Mouse (Mus musculus) stomach, embryonic 15.5 days (tissue): ENCODE data around the gene Polr2e. TPM values are rescaled to one million over a fixed set of nuclear protein-coding genes. Genes with fewer than 3 reads are reported as not detected.
"Not testable (repeated sequence)": the region's sequence is repeated elsewhere in the genome, so short reads cannot be mapped to it uniquely, and the experiment has no call there.

Source experiments
- ATAC-seq: fragments of 200-750 bp; cut with Nextera tagmentation; 2 replicates; pipeline ENCODE4 v1.8.0; 2017; ENCODE audit warnings: low read depth, moderate number of reproducible peaks, moderate TSS enrichment; ENCODE audit not compliant: insufficient read depth, low FRiP score
- H3K27ac ChIP-seq: fragments of 300-500 bp; sonication (generic); 2 replicates; pipeline ENCODE4 v1.5.1; 2015; ENCODE audit warnings: mild to moderate bottlenecking, inconsistent platforms
- H3K27me3 ChIP-seq: fragments of 300-500 bp; sonication (generic); replicated peaks from 2 replicates; pipeline ENCODE4 v1.6.1; 2015; ENCODE audit warnings: inconsistent platforms
- H3K36me3 ChIP-seq: fragments of 300-500 bp; sonication (generic); 2 replicates; pipeline ENCODE4 v1.6.1; 2015; ENCODE audit warnings: inconsistent platforms
- H3K4me1 ChIP-seq: fragments of 300-500 bp; sonication (generic); 2 replicates; pipeline ENCODE4 v1.6.1; 2015; ENCODE audit warnings: inconsistent platforms
- H3K4me2 ChIP-seq: fragments of 300-500 bp; sonication (generic); 2 replicates; pipeline ENCODE4 v1.6.1; 2015; ENCODE audit warnings: mild to moderate bottlenecking, inconsistent platforms
- H3K4me3 ChIP-seq: fragments of 300-500 bp; sonication (generic); replicated peaks from 2 replicates; pipeline ENCODE4 v1.5.1; 2015; ENCODE audit warnings: inconsistent platforms
- H3K9ac ChIP-seq: fragments of 300-500 bp; sonication (generic); 2 replicates; pipeline ENCODE4 v1.6.1; 2015; ENCODE audit warnings: inconsistent platforms
- H3K9me3 ChIP-seq: fragments of 300-500 bp; sonication (generic); 2 replicates; pipeline ENCODE4 v1.6.1; 2016; ENCODE audit warnings: inconsistent platforms
- WGBS: fragments of 180-500 bp; shearing (Covaris S2); methylation state at CpG from one replicate; pipeline ENCODE4 v1.1.7; 2015; 5-methylcytosine and 5-hydroxymethylcytosine counted together
- polyA plus RNA-seq: library from polyadenylated mRNA; unstranded; fragments of >200 nt; fragmentation: Nextera tagmentation; extraction: Ambion mirVana; gene quantifications from 2 replicates; pipeline ENCODE4 v1.2.1, GENCODE M21; 2015

The Polr2e gene
- polyA plus RNA-seq, 1 experiment from 2014 or later: 188 TPM

- no peaks in the 10 kb centered on the region for H3K9me3 ChIP-seq
- H3K4me2 ChIP-seq: no peak overlapping the region
- H3K27me3 ChIP-seq: no peaks in the 10 kb centered on the region
- H3K4me1 ChIP-seq: peaks cover 19% of the 10 kb centered on the region
- no peak overlapping the region for H3K9ac ChIP-seq
- 0 out of 2 replicates have a peak overlapping the region, but pooled peaks have one; percentile 33 for H3K27ac ChIP-seq
- no peaks in the 10 kb centered on the region for H3K36me3 ChIP-seq
- 39% methylated on average over 5 of the region's 5 CpGs for WGBS
- H3K4me3 ChIP-seq: no peak overlapping the region
- no peak for ATAC-seq
Observed at GRCm38 (mm10) chr10:80048396-80048795, 8.8 kb upstream of the Polr2e start.

- H3K9ac ChIP-seq: no peak within 1 kb of the TSS
- H3K4me2 ChIP-seq: no peak within 1 kb of the TSS
- no peak within 1 kb of the TSS for H3K27ac ChIP-seq
- peaks cover 10% of the 10 kb centered on the region for H3K4me1 ChIP-seq
- 60% methylated on average over 9 of the region's 9 CpGs for WGBS
- no peaks in the 10 kb centered on the region for H3K27me3 ChIP-seq
- no peak within 1 kb of the TSS for H3K4me3 ChIP-seq
- H3K36me3 ChIP-seq: no peaks in the 10 kb centered on the region
- no peak for ATAC-seq
- H3K9me3 ChIP-seq: no peaks in the 10 kb centered on the region
Observed at GRCm38 (mm10) chr10:80047041-80047565, 7.5 kb upstream of the Polr2e start, which contains the start of gene Gpx4. TSS of gene Gpx4 (plus strand) at chr10:80047166.

DNA sequence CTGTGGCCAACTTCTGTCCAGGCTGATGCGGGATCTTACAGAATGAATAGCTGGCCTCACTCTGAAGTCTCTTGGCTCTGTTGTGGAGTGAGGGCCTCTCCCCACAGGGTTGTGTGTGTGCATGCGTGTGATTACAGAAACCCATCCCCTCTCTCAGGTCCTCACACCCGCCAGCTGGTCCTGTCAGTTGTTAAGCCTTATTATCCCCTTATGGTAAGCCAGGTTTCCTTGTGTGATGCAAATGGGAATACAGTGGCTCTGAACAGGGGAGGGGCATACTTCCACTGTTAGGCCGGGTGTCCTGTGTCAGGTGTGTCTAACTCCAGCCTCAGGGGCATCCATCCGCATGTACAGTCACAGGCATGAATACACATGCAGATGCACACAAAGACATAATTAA is 6.2 kb upstream of the Polr2e start:
- ATAC-seq: no peak
- 81% methylated on average over 5 of the region's 5 CpGs for WGBS
- no peaks in the 10 kb centered on the region for H3K9me3 ChIP-seq
- H3K4me1 ChIP-seq: 0 out of 2 replicates have a peak, but pooled peaks cover 4% of the 10 kb centered on the region
- no peak overlapping the region for H3K9ac ChIP-seq
- H3K4me2 ChIP-seq: no peak overlapping the region
- no peaks in the 10 kb centered on the region for H3K27me3 ChIP-seq
- no peak overlapping the region for H3K4me3 ChIP-seq
- no peaks in the 10 kb centered on the region for H3K36me3 ChIP-seq
- H3K27ac ChIP-seq: no peak overlapping the region

DNA sequence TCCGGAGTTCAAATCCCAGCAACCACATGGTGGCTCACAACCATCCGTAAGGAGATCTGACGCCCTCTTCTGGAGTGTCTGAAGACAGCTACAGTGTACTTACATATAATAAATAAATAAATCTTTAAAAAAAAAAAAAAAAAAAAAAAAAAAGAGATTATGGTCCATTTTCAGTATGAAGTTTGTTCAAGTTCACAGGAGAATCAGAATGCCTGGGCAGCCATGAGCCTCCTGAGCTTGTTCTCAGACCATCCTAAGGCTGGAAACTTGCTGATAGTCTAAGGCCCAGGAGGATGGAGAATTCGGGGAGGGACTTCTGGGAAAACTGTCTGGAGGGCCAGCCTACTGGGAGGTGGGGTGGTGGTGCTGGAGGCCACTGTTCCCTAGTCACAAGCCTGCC is 5.8 kb upstream of the Polr2e start:
- not testable (repeated sequence) for H3K9ac ChIP-seq
- WGBS: 71% methylated on average over 4 of the region's 4 CpGs

DNA sequence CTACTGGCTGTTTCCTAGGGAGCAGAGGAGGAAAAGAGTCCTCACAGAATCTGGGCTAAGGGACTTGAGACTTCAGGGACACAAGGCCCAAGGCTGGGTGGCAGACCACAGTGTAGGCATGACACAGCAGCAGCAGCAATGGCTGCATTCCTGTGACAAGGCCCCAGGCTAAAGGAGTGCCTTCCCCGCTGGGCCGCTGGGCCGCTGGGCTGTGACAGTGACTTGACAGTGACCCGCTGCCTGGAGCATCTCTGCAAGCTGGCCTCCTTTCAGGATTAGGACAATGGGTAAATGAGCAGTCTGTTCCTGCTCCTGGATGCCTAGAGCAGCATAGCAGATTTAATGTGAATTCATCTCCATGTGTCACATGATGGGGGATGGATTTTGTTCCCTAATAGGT is 4.5 kb upstream of the Polr2e start:
- ATAC-seq: no peak
- H3K4me3 ChIP-seq: no peak overlapping the region
- no peaks in the 10 kb centered on the region for H3K9me3 ChIP-seq
- H3K27ac ChIP-seq: no peak overlapping the region
- H3K4me1 ChIP-seq: 0 out of 2 replicates have a peak, but pooled peaks cover 4% of the 10 kb centered on the region
- H3K4me2 ChIP-seq: no peak overlapping the region
- no peaks in the 10 kb centered on the region for H3K27me3 ChIP-seq
- 67% methylated on average over 4 of the region's 4 CpGs for WGBS
- no peaks in the 10 kb centered on the region for H3K36me3 ChIP-seq
- no peak overlapping the region for H3K9ac ChIP-seq

More for the DNA sequence above, 5.8 kb upstream of the Polr2e start:
- H3K4me1 ChIP-seq, ATAC-seq, H3K36me3 ChIP-seq, H3K27ac ChIP-seq, H3K4me2 ChIP-seq, H3K4me3 ChIP-seq, H3K9me3 ChIP-seq, H3K27me3 ChIP-seq: not testable (repeated sequence)

DNA sequence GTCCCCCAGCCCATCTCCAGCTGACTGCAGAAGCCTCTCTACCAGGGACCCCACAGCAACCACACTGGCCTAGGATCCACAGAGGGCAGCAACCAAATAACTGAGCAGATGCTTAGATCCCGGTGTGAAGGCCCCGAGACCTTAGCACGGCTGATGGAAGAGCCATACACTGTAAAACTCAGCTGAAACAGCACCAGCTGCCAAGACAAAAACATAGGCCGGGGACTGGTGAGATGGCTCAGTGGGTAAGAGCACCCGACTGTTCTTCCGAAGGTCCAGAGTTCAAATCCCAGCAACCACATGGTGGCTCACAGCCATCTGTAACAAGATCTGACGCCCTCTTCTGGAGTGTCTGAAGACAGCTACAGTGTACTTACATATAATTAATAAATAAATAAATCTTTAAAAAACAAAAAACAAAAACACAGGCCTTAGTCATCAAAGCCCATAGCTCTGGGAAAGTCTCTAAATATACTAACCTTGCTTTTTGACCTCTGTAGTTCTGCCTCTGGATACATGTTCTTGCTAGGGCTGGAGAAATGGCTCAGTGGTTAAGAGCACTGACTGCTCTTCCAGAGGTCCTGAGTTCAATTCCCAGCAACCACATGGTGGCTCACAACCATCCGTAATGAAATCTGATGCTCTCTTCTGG is 1.9 kb upstream of the Polr2e start:
- 85% methylated on average over 8 of the region's 8 CpGs for WGBS
- H3K36me3 ChIP-seq: peaks cover 16% of the 10 kb centered on the region
- H3K9me3 ChIP-seq, H3K4me2 ChIP-seq, ATAC-seq, H3K4me3 ChIP-seq, H3K27ac ChIP-seq, H3K27me3 ChIP-seq, H3K9ac ChIP-seq: not testable (repeated sequence)
- H3K4me1 ChIP-seq: peaks cover 11% of the 10 kb centered on the region

GRCm38 (mm10) chr10:80036832-80037231 is 2.8 kb downstream of the Polr2e start:
- Histone ChIP-seq H3K27ac (no peak overlapping the region), H3K9ac (no peak overlapping the region)
- WGBS: 90% methylated on average over 13 of the region's 13 CpGs

GRCm38 (mm10) chr10:80035686-80036085 is 3.9 kb downstream of the Polr2e start:
- Histone ChIP-seq H3K9me3 (no peaks in the 10 kb centered on the region), H3K4me1 (peaks cover 34% of the 10 kb centered on the region), H3K36me3 (peaks cover 30% of the 10 kb centered on the region), H3K9ac (no peak overlapping the region), H3K27me3 (no peaks in the 10 kb centered on the region), H3K4me3 (no peak overlapping the region), H3K4me2 (no peak overlapping the region), H3K27ac (peak overlapping the region; percentile 16; the same call in 1 of the 2 replicates)
- no peak for ATAC-seq
- 92% methylated on average over 5 of the region's 5 CpGs for WGBS

More at GRCm38 (mm10) chr10:80036832-80037231, 2.8 kb downstream of the Polr2e start:
- no peak overlapping the region for H3K4me3 ChIP-seq
- H3K36me3 ChIP-seq: peaks cover 30% of the 10 kb centered on the region
- ATAC-seq: no peak
- H3K9me3 ChIP-seq: no peaks in the 10 kb centered on the region
- no peaks in the 10 kb centered on the region for H3K27me3 ChIP-seq
- H3K4me1 ChIP-seq: peaks cover 34% of the 10 kb centered on the region
- no peak overlapping the region for H3K4me2 ChIP-seq

DNA sequence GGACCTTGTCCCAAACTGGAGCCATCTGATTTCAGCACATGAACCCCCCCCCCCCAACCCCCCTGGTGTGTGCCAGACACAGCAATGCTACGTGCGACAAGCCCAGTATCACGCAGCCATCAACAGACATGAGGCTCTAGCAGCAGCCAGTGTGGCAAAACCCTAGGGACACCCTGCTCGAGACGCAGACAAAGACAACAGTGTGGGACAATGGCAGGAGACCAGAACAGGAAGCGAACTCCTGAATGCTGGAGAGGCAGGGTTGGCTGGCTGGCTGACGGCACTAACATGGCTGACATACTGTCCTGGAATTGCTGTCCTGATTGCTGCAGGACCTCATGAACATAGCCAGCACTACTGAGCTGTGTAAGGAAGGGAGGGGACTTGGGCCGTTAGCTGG is 4.4 kb downstream of the Polr2e start:
- ATAC-seq: no peak
- Histone ChIP-seq H3K4me2 (no peak overlapping the region), H3K27me3 (no peaks in the 10 kb centered on the region), H3K4me3 (no peak overlapping the region), H3K4me1 (peaks cover 34% of the 10 kb centered on the region), H3K27ac (peak overlapping the region; percentile 16; the same call in 1 of the 2 replicates), H3K9ac (no peak overlapping the region), H3K9me3 (no peaks in the 10 kb centered on the region), H3K36me3 (peaks cover 30% of the 10 kb centered on the region)
- 88% methylated on average over 8 of the region's 8 CpGs for WGBS

DNA sequence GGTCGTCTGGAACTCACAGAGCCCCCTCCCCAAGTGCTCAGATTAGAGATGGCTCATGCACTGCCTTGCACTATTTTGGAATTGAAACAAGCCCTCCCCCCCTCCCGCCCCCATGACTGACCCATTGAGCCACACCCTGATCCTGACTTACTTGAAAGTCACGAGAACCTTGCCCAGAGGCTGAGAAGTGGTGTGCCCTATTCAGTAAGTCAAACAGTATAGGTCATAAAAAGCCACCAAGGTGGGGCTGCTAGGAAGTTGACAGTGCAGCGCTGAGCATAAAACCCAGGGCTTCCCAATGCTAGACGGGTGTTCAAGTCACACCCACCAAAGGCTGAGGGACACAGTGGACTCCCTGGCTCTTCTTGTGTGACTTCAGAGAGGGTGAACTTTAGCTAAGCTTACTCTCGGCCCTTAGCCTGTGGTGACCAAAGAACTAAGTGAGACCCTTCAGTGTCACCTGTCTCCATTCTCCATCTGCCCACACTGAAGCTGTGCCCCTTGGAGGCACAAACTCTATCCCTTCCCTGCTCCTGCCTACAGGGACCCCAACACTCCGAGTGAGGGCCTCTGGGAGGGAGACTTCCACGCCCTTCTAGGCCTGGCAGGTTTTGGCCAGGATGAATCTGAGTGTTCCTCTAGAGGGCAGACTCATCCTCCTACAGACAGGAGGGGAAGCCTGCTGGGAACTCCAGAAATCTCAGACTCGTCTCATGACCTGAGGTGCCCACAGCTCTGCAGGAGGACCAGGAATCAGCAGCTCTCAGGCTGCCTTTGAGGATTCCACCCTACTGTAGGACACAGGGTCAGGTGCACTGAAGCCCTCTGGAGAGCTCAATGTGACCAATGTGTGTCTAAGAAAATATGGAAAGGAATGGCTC is 5.8 kb downstream of the Polr2e start:
- ATAC-seq: peak; percentile 19; the same call in 1 of the 2 replicates
- Histone ChIP-seq H3K9ac (no peak overlapping the region), H3K36me3 (peaks cover 30% of the 10 kb centered on the region), H3K27me3 (no peaks in the 10 kb centered on the region), H3K4me3 (no peak overlapping the region), H3K9me3 (no peaks in the 10 kb centered on the region), H3K27ac (peak overlapping the region; percentile 86), H3K4me1 (peaks cover 33% of the 10 kb centered on the region), H3K4me2 (no peak overlapping the region)
- 25% methylated on average over 9 of the region's 9 CpGs for WGBS

DNA sequence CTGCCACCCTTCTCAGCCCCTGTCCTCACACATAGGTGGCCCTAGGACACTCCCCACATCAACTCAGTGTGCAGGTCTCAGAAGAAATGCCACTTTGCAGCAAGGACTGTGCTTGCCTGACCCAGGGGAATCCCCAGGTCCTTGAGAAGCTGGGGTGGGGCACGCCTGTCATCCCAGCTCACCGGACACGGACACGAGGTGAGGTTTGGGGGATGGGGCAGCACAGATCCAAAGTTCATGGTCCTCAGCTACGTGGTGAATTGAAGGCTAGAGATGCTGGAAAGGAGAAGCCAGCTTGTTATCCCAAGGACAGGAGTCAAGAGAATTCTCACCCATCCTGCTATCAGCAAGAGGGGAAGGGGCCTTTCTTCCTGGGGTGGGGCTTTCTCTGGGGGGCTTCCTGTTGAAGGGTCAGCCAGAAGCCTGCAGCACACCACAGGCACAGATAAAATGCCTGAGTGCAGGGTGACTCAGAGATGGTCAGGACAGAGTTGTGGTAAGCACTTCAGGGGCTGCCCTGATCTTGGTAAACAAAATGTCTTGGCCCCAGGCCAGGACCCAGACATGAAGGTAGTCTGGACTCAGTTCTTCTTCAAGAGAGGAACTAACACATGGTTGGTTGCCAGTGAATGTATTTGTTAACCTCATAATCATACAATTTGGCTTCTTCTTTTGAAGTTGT is 6.7 kb downstream of the Polr2e start:
- Histone ChIP-seq H3K4me3 (no peak overlapping the region), H3K4me2 (0 out of 2 replicates have a peak overlapping the region, but pooled peaks have one; percentile 16), H3K27ac (peak overlapping the region; percentile 86), H3K4me1 (peaks cover 25% of the 10 kb centered on the region), H3K9ac (no peak overlapping the region), H3K36me3 (peaks cover 28% of the 10 kb centered on the region), H3K9me3 (no peaks in the 10 kb centered on the region), H3K27me3 (no peaks in the 10 kb centered on the region)
- 32% methylated on average over 5 of the region's 5 CpGs for WGBS
- peak; percentile 38; the same call in 1 of the 2 replicates for ATAC-seq
